ENCODE assay signal across 25 mouse cellular contexts in genomic region chr4:129110804-129111203, GRCm38 (mm10). TPM values are rescaled to one million over a fixed set of nuclear protein-coding genes. Genes with fewer than 3 reads are reported as not detected.
"Had no signal": no experiment of that assay in that cellular context is flagged by ENCODE, and none has a peak within 500 bp of the region (broad histone marks: within the 10 kb centered on the region; RNA-seq: fewer than 3 reads in every experiment).

No protein-coding gene starts in this region.

- H3K4me2 ChIP-seq: heart, embryonic 11.5 days; heart, embryonic 13.5 days; heart, embryonic 15.5 days; hindbrain, embryonic 13.5 days; hindbrain, embryonic 15.5 days; kidney, embryonic 15.5 days; limb, embryonic 13.5 days; limb, embryonic 15.5 days; liver, embryonic 12.5 days had no signal

- H3K4me1 ChIP-seq: heart, embryonic 15.5 days had no signal

- DNase-seq: gastrocnemius, adult 2 months; gastrocnemius, postnatal 10 days; gastrocnemius, postnatal 25 days; heart, adult 18-20 months; heart, postnatal 14 days; heart, postnatal 36 days; kidney, adult 18-20 months; kidney, adult 9 months; kidney, postnatal 14 days; layer of hippocampus, adult 9-11 months; layer of hippocampus, postnatal 36 days had no signal

- H3K9ac ChIP-seq: heart, embryonic 13.5 days; heart, embryonic 15.5 days; hindbrain, embryonic 13.5 days; hindbrain, embryonic 15.5 days; kidney, embryonic 15.5 days; limb, embryonic 13.5 days; limb, embryonic 15.5 days; liver, embryonic 12.5 days; liver, embryonic 14.5 days had no signal

- H3K4me3 ChIP-seq: gastrocnemius, adult 2 months; heart, embryonic 13.5 days; heart, embryonic 15.5 days; hindbrain, embryonic 13.5 days; hindbrain, embryonic 15.5 days; kidney, embryonic 15.5 days; limb, embryonic 13.5 days; limb, embryonic 15.5 days; liver, embryonic 12.5 days had no signal

- H3K36me3 ChIP-seq: heart, embryonic 13.5 days; heart, embryonic 15.5 days; hindbrain, embryonic 13.5 days; hindbrain, embryonic 15.5 days; kidney, embryonic 15.5 days; limb, embryonic 13.5 days; limb, embryonic 15.5 days; liver, embryonic 12.5 days had no signal

- H3K27ac ChIP-seq: gastrocnemius, adult 2 months; heart, embryonic 13.5 days; heart, embryonic 15.5 days; hindbrain, embryonic 13.5 days; hindbrain, embryonic 15.5 days; hindbrain, postnatal 0 days; kidney, embryonic 15.5 days; kidney, postnatal 0 days; limb, embryonic 13.5 days; limb, embryonic 15.5 days; liver, embryonic 12.5 days; liver, embryonic 14.5 days had no signal

- ATAC-seq: hindbrain, postnatal 0 days; liver, embryonic 12.5 days had no signal

- H3K9me3 ChIP-seq: heart, embryonic 13.5 days; heart, embryonic 15.5 days; hindbrain, embryonic 13.5 days; hindbrain, embryonic 15.5 days; kidney, embryonic 15.5 days; limb, embryonic 13.5 days; limb, embryonic 15.5 days; liver, embryonic 12.5 days had no signal

RNA-seq across cellular contexts. Expression of gene Tmem54, which starts 5.5 kb away (rescaled TPM):
- polyA plus RNA-seq: frontal cortex, adult 2 months; heart, postnatal 0 days; hindbrain, embryonic 13.5 days; hindbrain, embryonic 15.5 days had no signal
